Mouse (Mus musculus): Measurements from ENCODE around the gene Psen1.

DNA sequence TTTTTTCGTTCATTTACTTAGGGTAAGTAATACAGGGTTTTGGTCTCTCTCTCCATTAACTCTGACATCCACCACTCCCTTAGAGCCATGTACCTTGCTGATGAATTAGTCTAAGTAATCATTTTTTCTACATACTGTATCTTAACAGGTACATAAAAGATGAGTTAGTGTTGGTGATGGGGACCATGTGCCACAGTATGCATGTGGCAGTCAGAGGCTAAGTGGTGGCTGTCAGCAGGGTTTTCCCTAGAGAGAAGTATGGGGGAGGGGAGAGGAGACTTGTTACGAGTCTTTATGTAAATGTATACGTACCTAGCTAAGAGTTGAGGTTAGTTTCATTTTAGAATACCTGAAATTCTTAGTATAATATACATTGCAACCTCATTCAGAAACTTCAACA lies 35.1 kb downstream of the Psen1 start:
- TF ChIP-seq POLR2A (IDR thresholded peaks at IDR 0.05; ENCODE audit: borderline replicate concordance, extremely low read depth, insufficient read depth, insufficient read length, poor library complexity, severe bottlenecking) (no peak), CTCF (IDR thresholded peaks at IDR 0.05; ENCODE audit: borderline replicate concordance, extremely low read depth, insufficient read depth, insufficient read length) (no peak)
